Mouse (Mus musculus): ENCODE measurements around the gene Stmn1.

The Stmn1 gene

GRCm38 (mm10) chr4:134458856-134459255 lies 9.3 kb upstream of the Stmn1 start:
- no peak for DNase-seq (ENCODE audit: low spot score)

GRCm38 (mm10) chr4:134460277-134460676 lies 7.8 kb upstream of the Stmn1 start:
- no peak for DNase-seq (ENCODE audit: low spot score)

GRCm38 (mm10) chr4:134461252-134461651 lies 6.9 kb upstream of the Stmn1 start:
- DNase-seq (ENCODE audit: low spot score) = no peak

GRCm38 (mm10) chr4:134465789-134466188 lies 2.3 kb upstream of the Stmn1 start:
- DNase-seq (ENCODE audit: low spot score) = no peak

- DNase-seq (ENCODE audit: low spot score) = no peak
These were observed 1.5 kb upstream of the Stmn1 start for GRCm38 (mm10) chr4:134466381-134467262.

- DNase-seq (ENCODE audit: low spot score) = no peak
These were observed 495 bp upstream of the Stmn1 start for GRCm38 (mm10) chr4:134467435-134468214.

- peak; percentile 85 for DNase-seq (ENCODE audit: low spot score)
These were observed 602 bp downstream of the Stmn1 start for GRCm38 (mm10) chr4:134468578-134469266.

- DNase-seq (ENCODE audit: low spot score) = no peak
These were observed 1.2 kb downstream of the Stmn1 start for GRCm38 (mm10) chr4:134469341-134469796.

GRCm38 (mm10) chr4:134469985-134470384 lies 1.9 kb downstream of the Stmn1 start:
- DNase-seq (ENCODE audit: low spot score) = no peak

- DNase-seq (ENCODE audit: low spot score) = no peak
These were observed 3.3 kb downstream of the Stmn1 start for GRCm38 (mm10) chr4:134471469-134471868.

- DNase-seq (ENCODE audit: low spot score) = no peak
These were observed 5.6 kb downstream of the Stmn1 start for GRCm38 (mm10) chr4:134473764-134474163.

GRCm38 (mm10) chr4:134474240-134474639 lies 6.1 kb downstream of the Stmn1 start:
- no peak for DNase-seq (ENCODE audit: low spot score)

- DNase-seq (ENCODE audit: low spot score) = no peak
These were observed 8.8 kb downstream of the Stmn1 start for GRCm38 (mm10) chr4:134476899-134477298.

- peak; percentile 96 for DNase-seq (ENCODE audit: low spot score)
These were observed 9.9 kb downstream of the Stmn1 start for GRCm38 (mm10) chr4:134478031-134478430.

- no peak for DNase-seq (ENCODE audit: low spot score)
These were observed 11.7 kb downstream of the Stmn1 start for GRCm38 (mm10) chr4:134479839-134480238.

- peak; percentile 58 for DNase-seq (ENCODE audit: low spot score)
These were observed 12.7 kb downstream of the Stmn1 start for GRCm38 (mm10) chr4:134480864-134481263.

- no peak for DNase-seq (ENCODE audit: low spot score)
These were observed 13.2 kb downstream of the Stmn1 start for GRCm38 (mm10) chr4:134481270-134481669.

- DNase-seq (ENCODE audit: low spot score) = no peak
These were observed 14.3 kb downstream of the Stmn1 start for GRCm38 (mm10) chr4:134482442-134482841.

- DNase-seq (ENCODE audit: low spot score) = no peak
These were observed 15.1 kb downstream of the Stmn1 start for GRCm38 (mm10) chr4:134483078-134483688.

- DNase-seq (ENCODE audit: low spot score) = no peak
These were observed 15.6 kb downstream of the Stmn1 start for GRCm38 (mm10) chr4:134483696-134484095.

GRCm38 (mm10) chr4:134484231-134484630 lies 16.1 kb downstream of the Stmn1 start:
- no peak for DNase-seq (ENCODE audit: low spot score)
